Mouse (Mus musculus): ENCODE measurements around the gene Sh2b2.

- TF ChIP-seq CTCF (IDR thresholded peaks at IDR 0.05; ENCODE audit: low read depth, low read length) = no peak
- no peak for TF ChIP-seq GATA1 (IDR thresholded peaks at IDR 0.05; ENCODE audit: borderline replicate concordance, low read length)
- TF ChIP-seq POLR2AphosphoS5 (IDR thresholded peaks at IDR 0.05; ENCODE audit: insufficient replicate concordance, low read depth, low read length) = no peak
- TF ChIP-seq TAL1 (conservative IDR thresholded peaks at IDR 0.05; ENCODE audit: low read depth, low read length) = no peak
Measured at GRCm38 (mm10) chr5:136240381-136240780, 6.0 kb downstream of the Sh2b2 start.
